Mouse (Mus musculus): ENCODE results near the gene 4930590J08Rik. TPM values are rescaled to one million over a fixed set of nuclear protein-coding genes. Genes with fewer than 3 reads are reported as not detected.
"Not testable (repeated sequence)": the region's sequence is repeated elsewhere in the genome, so short reads cannot be mapped to it uniquely, and the experiment has no call there.

The 4930590J08Rik gene
- 0.16 and 0.79 TPM in 2 replicates for polyA plus RNA-seq (2014; fragmentation: Nextera tagmentation; extraction: Ambion mirVana)

DNA sequence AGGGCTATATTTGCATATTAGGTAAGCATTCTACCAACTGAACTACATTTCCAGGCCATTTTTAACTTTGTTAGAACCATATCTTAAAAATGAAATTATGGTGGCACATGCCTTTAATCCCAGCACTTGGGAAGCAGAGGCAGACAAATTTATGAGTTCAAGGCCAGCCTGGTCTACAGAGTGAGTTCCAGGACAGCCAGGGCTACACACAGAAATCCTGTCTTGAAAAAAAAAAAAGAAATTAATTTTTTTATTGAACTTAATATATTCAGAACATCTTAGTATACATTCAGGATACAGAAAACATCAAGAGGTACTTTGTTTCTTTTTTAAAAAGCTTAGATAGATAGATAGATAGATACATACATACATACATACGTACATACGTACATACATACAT is at the start of gene 4930590J08Rik:
Gene 4930590J08Rik (plus strand): TSS at position 301 of the 400 bp plus-strand sequence.
- H3K27me3 ChIP-seq (ENCODE audit: insufficient read depth, low read length); H3K4me3 ChIP-seq (ENCODE audit: low read depth, low read length); H3K27ac ChIP-seq (ENCODE audit: low read depth); ATAC-seq (ENCODE audit: insufficient read depth); H3K9ac ChIP-seq; H3K4me2 ChIP-seq; H3K4me1 ChIP-seq (ENCODE audit: insufficient read depth); H3K9me3 ChIP-seq (ENCODE audit: low read depth, low read length); DNase-seq: not testable (repeated sequence)
- H3K36me3 ChIP-seq (ENCODE audit: insufficient read depth), result peaks cover 39% of the 10 kb centered on the region
- WGBS, result 94% methylated on average over 2 of the region's 2 CpGs

DNA sequence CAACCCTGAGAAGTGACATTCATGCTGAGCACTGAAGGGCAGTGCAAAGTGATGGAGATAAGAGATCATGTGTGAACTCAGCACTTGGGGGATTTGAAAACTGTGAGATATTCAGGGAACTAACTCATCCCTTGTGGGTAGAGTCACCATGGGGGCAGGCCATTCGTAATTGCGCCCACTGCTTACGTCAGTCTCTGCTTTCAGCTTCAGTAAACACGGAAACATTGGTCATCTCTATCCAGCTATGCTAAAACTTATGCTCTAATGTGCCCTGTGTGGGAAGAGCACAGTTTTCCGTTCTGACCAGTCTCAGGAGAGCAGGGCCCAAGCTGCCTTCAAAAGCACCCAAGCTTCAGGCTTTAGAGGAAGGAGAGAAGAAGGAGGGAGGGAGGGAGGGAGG is 44.3 kb upstream of the 4930590J08Rik start:
- ATAC-seq (ENCODE audit: insufficient read depth), result no peak
- no peaks in the 10 kb centered on the region for H3K36me3 ChIP-seq (ENCODE audit: insufficient read depth)
- H3K27me3 ChIP-seq (ENCODE audit: insufficient read depth, low read length), result no peaks in the 10 kb centered on the region
- no peak for DNase-seq
- H3K4me3 ChIP-seq (ENCODE audit: low read depth, low read length), result no peak overlapping the region
- H3K4me1 ChIP-seq (ENCODE audit: insufficient read depth), result no peaks in the 10 kb centered on the region
- no peak for TF ChIP-seq CTCF (IDR thresholded peaks at IDR 0.05; ENCODE audit: low read depth)
- H3K9ac ChIP-seq, result no peak overlapping the region
- WGBS, result 53% methylated on average over 5 of the region's 5 CpGs
- H3K9me3 ChIP-seq (ENCODE audit: low read depth, low read length), result no peaks in the 10 kb centered on the region; the same call in 1 of the 2 replicates
- no peak overlapping the region for H3K27ac ChIP-seq (ENCODE audit: low read depth)
- H3K4me2 ChIP-seq, result no peak overlapping the region

DNA sequence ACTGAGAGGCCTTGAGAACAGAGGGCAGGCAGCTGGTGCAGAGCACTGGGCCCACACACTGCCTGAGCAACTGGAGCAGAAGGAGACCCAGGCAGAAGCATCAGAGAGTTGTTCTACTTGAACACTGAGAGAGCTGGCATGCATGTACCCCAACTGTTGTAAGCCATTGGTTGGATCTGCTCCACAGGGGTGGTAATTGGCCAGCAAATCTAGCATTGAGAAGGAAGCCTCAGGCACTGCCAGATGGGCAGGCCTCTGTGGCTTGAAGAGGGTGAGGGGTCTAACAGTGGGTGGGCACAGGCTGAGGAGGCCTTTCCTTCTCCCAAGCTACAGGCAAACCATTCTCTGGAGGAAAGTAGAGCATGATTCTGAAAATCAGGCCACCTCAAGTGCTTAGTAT is 39.8 kb upstream of the 4930590J08Rik start:
- no peaks in the 10 kb centered on the region for H3K36me3 ChIP-seq (ENCODE audit: insufficient read depth)
- no peak overlapping the region for H3K4me2 ChIP-seq
- no peak for DNase-seq
- no peak overlapping the region for H3K27ac ChIP-seq (ENCODE audit: low read depth)
- no peak overlapping the region for H3K9ac ChIP-seq
- H3K4me3 ChIP-seq (ENCODE audit: low read depth, low read length), result no peak overlapping the region
- ATAC-seq (ENCODE audit: insufficient read depth), result no peak
- no peak for TF ChIP-seq CTCF (IDR thresholded peaks at IDR 0.05; ENCODE audit: low read depth)
- H3K4me1 ChIP-seq (ENCODE audit: insufficient read depth), result no peaks in the 10 kb centered on the region
- no peaks in the 10 kb centered on the region for H3K27me3 ChIP-seq (ENCODE audit: insufficient read depth, low read length)
- no peaks in the 10 kb centered on the region; the same call in 1 of the 2 replicates for H3K9me3 ChIP-seq (ENCODE audit: low read depth, low read length)

DNA sequence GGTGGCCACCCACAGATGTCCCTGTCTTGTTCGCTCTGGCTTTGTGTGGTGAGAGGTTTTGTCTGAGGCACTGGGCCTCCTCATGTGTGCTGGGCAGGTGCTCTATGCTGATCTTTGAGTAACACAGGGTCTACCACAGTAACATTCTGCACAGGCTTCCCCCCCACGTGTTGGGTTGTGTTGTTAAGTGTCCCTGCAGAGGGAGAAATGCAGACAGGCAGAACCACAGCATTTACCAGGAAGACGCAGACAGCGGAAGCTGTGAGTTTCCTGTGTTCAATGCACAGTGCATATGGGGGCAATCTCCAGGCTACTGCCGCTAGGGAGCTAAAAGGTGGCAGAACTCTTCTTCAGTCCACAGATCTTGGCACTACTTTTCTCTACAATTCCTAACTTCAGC is 38.0 kb upstream of the 4930590J08Rik start:
- H3K27me3 ChIP-seq (ENCODE audit: insufficient read depth, low read length), result no peaks in the 10 kb centered on the region
- H3K4me3 ChIP-seq (ENCODE audit: low read depth, low read length), result no peak overlapping the region
- no peak for TF ChIP-seq CTCF (IDR thresholded peaks at IDR 0.05; ENCODE audit: low read depth)
- no peaks in the 10 kb centered on the region for H3K4me1 ChIP-seq (ENCODE audit: insufficient read depth)
- H3K36me3 ChIP-seq (ENCODE audit: insufficient read depth), result no peaks in the 10 kb centered on the region
- no peak overlapping the region for H3K9ac ChIP-seq
- H3K9me3 ChIP-seq (ENCODE audit: low read depth, low read length), result no peaks in the 10 kb centered on the region; the same call in 1 of the 2 replicates
- ATAC-seq (ENCODE audit: insufficient read depth) (no peak), DNase-seq (no peak)
- H3K27ac ChIP-seq (ENCODE audit: low read depth), result no peak overlapping the region
- H3K4me2 ChIP-seq, result no peak overlapping the region
- whole genome bisulfite sequencing, result 65% methylated on average over 5 of the region's 5 CpGs

DNA sequence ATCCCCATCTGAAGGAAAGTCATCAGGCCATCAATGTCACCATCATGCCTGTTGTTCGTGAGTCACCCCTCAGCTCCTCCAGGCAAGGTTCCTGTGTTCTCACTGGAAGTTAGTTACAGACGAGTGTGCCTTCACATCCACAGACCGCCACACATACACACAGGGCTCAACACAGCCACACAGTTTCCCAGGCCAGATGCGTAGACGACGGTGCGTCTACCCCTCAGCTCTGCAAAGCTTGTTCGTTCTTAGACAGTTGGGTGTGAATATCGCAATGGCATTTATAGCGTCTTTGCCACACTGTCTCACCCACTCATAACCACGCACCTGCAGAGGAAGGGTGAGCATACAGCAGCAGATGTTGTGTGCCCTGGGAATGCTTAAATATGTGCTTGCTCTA is 37.0 kb upstream of the 4930590J08Rik start:
- ATAC-seq (ENCODE audit: insufficient read depth), result no peak
- Histone ChIP-seq H3K4me2 (no peak overlapping the region), H3K27me3 (ENCODE audit: insufficient read depth, low read length) (no peaks in the 10 kb centered on the region), H3K36me3 (ENCODE audit: insufficient read depth) (no peaks in the 10 kb centered on the region), H3K27ac (ENCODE audit: low read depth) (no peak overlapping the region), H3K4me1 (ENCODE audit: insufficient read depth) (no peaks in the 10 kb centered on the region), H3K9ac (no peak overlapping the region), H3K4me3 (ENCODE audit: low read depth, low read length) (no peak overlapping the region), H3K9me3 (ENCODE audit: low read depth, low read length) (no peaks in the 10 kb centered on the region; the same call in 1 of the 2 replicates)
- TF ChIP-seq CTCF (IDR thresholded peaks at IDR 0.05; ENCODE audit: low read depth), result no peak
- no peak for DNase-seq
- 82% methylated on average over 11 of the region's 11 CpGs for whole genome bisulfite sequencing

DNA sequence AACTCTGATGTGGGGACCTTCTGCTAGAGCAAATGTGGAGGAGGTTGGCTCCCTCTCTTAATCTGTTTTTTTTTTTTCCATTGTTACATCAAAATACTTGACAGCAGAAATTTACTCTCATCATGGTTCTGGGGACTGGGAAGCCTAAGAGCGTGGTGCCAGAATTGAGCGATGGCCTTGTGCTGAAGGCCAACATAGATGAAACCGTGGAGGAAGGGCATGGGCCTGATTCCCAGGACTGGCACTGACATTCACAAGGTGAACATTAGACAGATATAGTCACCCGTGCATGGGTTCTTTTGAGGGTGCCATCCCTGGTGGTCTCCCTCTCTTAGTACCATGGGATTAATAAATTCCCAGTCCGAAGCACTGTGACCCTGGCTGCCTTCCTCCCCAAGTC is 34.5 kb upstream of the 4930590J08Rik start:
- H3K36me3 ChIP-seq (ENCODE audit: insufficient read depth), result no peaks in the 10 kb centered on the region

DNA sequence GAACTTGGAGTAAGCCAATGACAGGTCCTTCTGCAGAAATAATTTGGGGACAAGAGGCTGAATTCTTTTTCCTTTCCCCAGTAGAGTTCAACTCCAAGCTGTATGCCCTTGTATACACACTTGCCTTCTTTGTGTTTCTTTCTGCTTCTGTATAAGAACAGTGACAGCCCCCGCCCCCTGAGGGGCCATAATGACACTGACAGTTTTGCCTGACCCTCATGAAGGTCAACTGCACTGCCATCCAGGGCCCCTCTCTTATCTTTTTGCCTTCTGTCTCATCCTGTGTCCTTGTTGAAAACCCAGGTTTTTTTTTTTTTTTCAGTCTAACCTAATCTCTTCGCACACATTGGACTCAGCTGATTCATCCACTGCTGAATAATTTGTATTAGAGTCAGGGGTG is 29.8 kb upstream of the 4930590J08Rik start:
- Histone ChIP-seq H3K9ac (no peak overlapping the region), H3K9me3 (ENCODE audit: low read depth, low read length) (no peaks in the 10 kb centered on the region), H3K4me3 (ENCODE audit: low read depth, low read length) (no peak overlapping the region), H3K36me3 (ENCODE audit: insufficient read depth) (no peaks in the 10 kb centered on the region), H3K27me3 (ENCODE audit: insufficient read depth, low read length) (no peaks in the 10 kb centered on the region), H3K27ac (ENCODE audit: low read depth) (no peak overlapping the region), H3K4me2 (no peak overlapping the region), H3K4me1 (ENCODE audit: insufficient read depth) (0 out of 2 replicates have a peak, but pooled peaks cover 3% of the 10 kb centered on the region)
- no peak for TF ChIP-seq CTCF (IDR thresholded peaks at IDR 0.05; ENCODE audit: low read depth)
- no peak for ATAC-seq (ENCODE audit: insufficient read depth)
- DNase-seq, result no peak
- 49% methylated on average over 2 of the region's 2 CpGs for WGBS

More for the DNA sequence above, 34.5 kb upstream of the 4930590J08Rik start:
- H3K27ac ChIP-seq (ENCODE audit: low read depth), result no peak overlapping the region
- H3K9me3 ChIP-seq (ENCODE audit: low read depth, low read length), result no peaks in the 10 kb centered on the region
- H3K9ac ChIP-seq, result no peak overlapping the region
- no peak for TF ChIP-seq CTCF (IDR thresholded peaks at IDR 0.05; ENCODE audit: low read depth)
- no peaks in the 10 kb centered on the region for H3K27me3 ChIP-seq (ENCODE audit: insufficient read depth, low read length)
- no peak overlapping the region for H3K4me3 ChIP-seq (ENCODE audit: low read depth, low read length)
- no peak overlapping the region for H3K4me2 ChIP-seq
- DNase-seq (no peak), ATAC-seq (ENCODE audit: insufficient read depth) (no peak)
- WGBS, result 87% methylated on average over 5 of the region's 5 CpGs
- no peaks in the 10 kb centered on the region for H3K4me1 ChIP-seq (ENCODE audit: insufficient read depth)
